Mouse (Mus musculus) spleen, adult 12 weeks (tissue): Measurements from ENCODE around the gene Efcab1.

Experiments
- DNase-seq: peaks from one replicate; pipeline ENCODE4 v3.0.0; 2022; ENCODE audit warnings: low spot score

Efcab1 gene

DNA sequence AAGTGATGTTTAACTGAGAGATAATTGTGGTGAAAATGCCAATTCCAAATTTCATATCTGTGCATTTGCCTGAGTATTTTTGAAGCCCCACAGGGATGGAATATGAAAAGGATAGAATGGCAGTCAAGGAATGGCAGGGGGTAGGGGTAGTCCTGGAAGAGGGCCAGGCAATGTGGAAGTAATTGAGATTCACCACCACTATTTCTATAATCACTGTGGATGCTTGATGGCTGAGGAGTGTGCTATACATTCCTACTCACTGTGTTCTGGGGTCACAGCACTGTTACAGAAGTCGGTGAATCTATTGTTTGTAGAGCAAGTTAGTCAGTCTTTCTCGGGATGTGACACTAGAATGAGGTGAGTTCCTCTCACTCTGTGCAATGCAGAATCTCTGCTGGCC is 108.3 kb downstream of the Efcab1 start:
- DNase-seq = no peak
